Comparison of ENCODE assay signal across 9 mouse cellular contexts in the genomic region with DNA sequence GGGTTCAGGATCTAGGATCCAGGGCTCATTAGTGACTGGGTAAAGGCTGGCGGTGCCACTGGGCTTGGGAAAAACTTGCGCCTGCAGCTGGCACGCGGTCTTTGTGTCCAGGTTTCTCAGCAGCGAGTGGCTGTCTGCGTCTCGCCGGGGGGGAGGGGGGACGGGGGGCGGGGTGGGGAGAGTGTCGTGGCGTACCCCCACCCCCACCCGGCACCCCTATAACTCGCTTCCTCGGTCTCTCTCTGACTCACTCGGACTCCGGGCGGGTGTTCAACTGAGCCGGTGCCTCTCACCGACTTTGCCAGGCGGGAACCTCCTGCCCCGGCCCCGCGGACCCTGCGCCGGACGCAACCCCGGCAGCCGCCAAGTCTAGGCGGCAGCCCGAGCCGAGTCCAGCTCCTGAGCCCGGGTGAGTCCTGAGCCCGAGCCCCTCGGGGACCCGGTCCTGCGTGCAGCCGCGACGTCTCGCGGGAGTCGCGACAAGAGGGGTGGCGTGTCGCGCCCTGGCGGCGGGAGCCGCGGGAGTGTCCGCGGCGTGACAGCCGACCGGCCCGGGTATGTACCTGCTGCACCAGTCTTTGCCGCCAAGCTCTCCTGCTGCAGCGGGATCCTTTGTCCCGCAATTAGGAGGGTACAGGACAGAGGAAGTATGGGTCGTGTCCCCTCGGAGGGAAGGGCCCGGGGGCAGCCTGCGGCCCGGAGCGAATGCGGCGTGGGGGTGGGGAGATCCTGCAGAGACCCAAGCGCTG. TPM values are rescaled to one million over a fixed set of nuclear protein-coding genes. Genes with fewer than 3 reads are reported as not detected.
DNase-seq lines count a peak whose midpoint lies in the region; ATAC-seq and TF ChIP-seq lines count a peak whose summit lies in the region.
"Had no signal": no experiment of that assay in that cellular context is flagged by ENCODE, and none has a peak within 500 bp of the region (broad histone marks: within the 10 kb centered on the region; RNA-seq: fewer than 3 reads in every experiment).

No protein-coding gene starts in this region.

- DNase-seq in heart, adult 11 months, result no peak
- peak; percentile 62 for DNase-seq in MN1 (ENCODE audit: low spot score)
- no peak for DNase-seq in hindbrain, embryonic 14.5 days (ENCODE audit: low spot score)
- no peak for DNase-seq in left cerebral cortex, postnatal 25 days (ENCODE audit: low spot score in 2 of 2)
- DNase-seq in gastrocnemius, adult 8-10 months (ENCODE audit: low spot score in 2 of 2), result no peak

- peaks cover 83% of the 10 kb centered on the region for H3K27me3 ChIP-seq in heart, embryonic 15.5 days
- peaks cover 47% of the 10 kb centered on the region for H3K27me3 ChIP-seq in hindbrain, embryonic 14.5 days (ENCODE audit: control insufficient read depth, insufficient read depth, low read length)
- H3K27me3 ChIP-seq in midbrain, embryonic 13.5 days, result peaks cover 68% of the 10 kb centered on the region

- H3K4me3 ChIP-seq in heart, embryonic 15.5 days, result peak overlapping the region; percentile 54
- peak overlapping the region; percentile 43 for H3K4me3 ChIP-seq in cortical plate, adult 2 months (ENCODE audit: insufficient read depth, low read length)
- H3K4me3 ChIP-seq in hindbrain, embryonic 14.5 days (replicated peaks; ENCODE audit: low read length), result peak overlapping the region; percentile 54
- H3K4me3 ChIP-seq in midbrain, embryonic 13.5 days (replicated peaks), result peak overlapping the region; percentile 56

- TF ChIP-seq POLR2A in cortical plate, adult 2 months (IDR thresholded peaks at IDR 0.05; ENCODE audit: extremely low read depth, insufficient read depth, low read length), result no peak

- no peaks in the 10 kb centered on the region for H3K36me3 ChIP-seq in heart, embryonic 15.5 days
- no peaks in the 10 kb centered on the region for H3K36me3 ChIP-seq in hindbrain, embryonic 14.5 days (replicated peaks; ENCODE audit: control insufficient read depth, insufficient read depth)
- H3K36me3 ChIP-seq in midbrain, embryonic 13.5 days, result no peaks in the 10 kb centered on the region

- WGBS in heart, embryonic 15.5 days, result 1% methylated on average over 61 of the region's 69 CpGs
- under 1% methylated on average over 66 of the region's 69 CpGs for WGBS in hindbrain, embryonic 14.5 days
- under 1% methylated on average over 67 of the region's 69 CpGs for WGBS in midbrain, embryonic 13.5 days

- intact Hi-C loops in left cerebral cortex, postnatal 25 days (cut with DNase I), result no loop called here

- H3K9me3 ChIP-seq in heart, embryonic 15.5 days (replicated peaks), result no peaks in the 10 kb centered on the region
- H3K9me3 ChIP-seq in hindbrain, embryonic 14.5 days (ENCODE audit: control insufficient read depth, low read length), result no peaks in the 10 kb centered on the region
- no peaks in the 10 kb centered on the region for H3K9me3 ChIP-seq in midbrain, embryonic 13.5 days

- H3K4me1 ChIP-seq in heart, embryonic 15.5 days (replicated peaks), result peaks cover 18% of the 10 kb centered on the region
- no peaks in the 10 kb centered on the region for H3K4me1 ChIP-seq in cortical plate, adult 2 months (ENCODE audit: control insufficient read depth, insufficient read depth, low read length)
- H3K4me1 ChIP-seq in hindbrain, embryonic 14.5 days (replicated peaks; ENCODE audit: control insufficient read depth, insufficient read depth, low read length), result peaks cover 26% of the 10 kb centered on the region
- H3K4me1 ChIP-seq in midbrain, embryonic 13.5 days (replicated peaks), result peaks cover 52% of the 10 kb centered on the region

- no peak overlapping the region for H3K27ac ChIP-seq in heart, embryonic 15.5 days
- peak overlapping the region; percentile 45; the same call in 1 of the 2 replicates for H3K27ac ChIP-seq in cortical plate, adult 2 months (ENCODE audit: insufficient read depth, low read length)
- no peak overlapping the region; the same call in 1 of the 2 replicates for H3K27ac ChIP-seq in hindbrain, embryonic 14.5 days
- H3K27ac ChIP-seq in midbrain, embryonic 13.5 days, result peak overlapping the region; percentile 25; the same call in 1 of the 2 replicates

- ATAC-seq in heart, embryonic 15.5 days (replicated peaks; ENCODE audit: insufficient number of reproducible peaks, insufficient read depth, low FRiP score, low read depth), result peak; percentile 11; the same call in 1 of the 2 replicates
- peak; percentile 35 for ATAC-seq in hindbrain, embryonic 14.5 days (ENCODE audit: low FRiP score)
- ATAC-seq in midbrain, embryonic 13.5 days, result peak; percentile 59

- peak overlapping the region; percentile 93 for H3K4me2 ChIP-seq in heart, embryonic 15.5 days
- H3K4me2 ChIP-seq in hindbrain, embryonic 14.5 days (replicated peaks), result peak overlapping the region; percentile 97
- H3K4me2 ChIP-seq in midbrain, embryonic 13.5 days (replicated peaks), result peak overlapping the region; percentile 81

- TF ChIP-seq CTCF in cortical plate, adult 2 months (IDR thresholded peaks at IDR 0.05; ENCODE audit: extremely low read depth, insufficient read depth, low read length), result no peak

- 0 out of 2 replicates have a peak overlapping the region, but pooled peaks have one; percentile 28 for H3K9ac ChIP-seq in heart, embryonic 15.5 days
- H3K9ac ChIP-seq in hindbrain, embryonic 14.5 days, result peak overlapping the region; percentile 79
- peak overlapping the region; percentile 69 for H3K9ac ChIP-seq in midbrain, embryonic 13.5 days (replicated peaks)

RNA-seq across cellular contexts. Expression of a gene that starts 1.0 kb away (rescaled TPM):
- 0.10 TPM in 1 of 2 replicates, not detected in the other for polyA plus RNA-seq in heart, embryonic 15.5 days (2015; fragmentation: Nextera tagmentation; extraction: Ambion mirVana)
- 10.3 and 15.1 TPM in 2 replicates for polyA plus RNA-seq in cortical plate, adult 2 months (2012; rRNA removed)
- polyA plus RNA-seq in hindbrain, embryonic 14.5 days (2014; fragmentation: Nextera tagmentation; extraction: Ambion mirVana), result 14.9 and 16.2 TPM in 2 replicates
- polyA plus RNA-seq in midbrain, embryonic 13.5 days (2015; fragmentation: Nextera tagmentation; extraction: Ambion mirVana), result 10.4 and 11.9 TPM in 2 replicates
- 10 to 100 TPM; 10.4 to 22.6 TPM for total RNA-seq in left cerebral cortex, postnatal 25 days (2021)
- not detected for total RNA-seq in gastrocnemius, adult 8-10 months (2022)
- polyA plus RNA-seq: Patski had no signal

Comparison
In these comparisons a context has a peak if more than half of its experiments do, and no peak if none do; other contexts are left out.
1. H3K27ac ChIP-seq: peak in cortical plate, adult 2 months (single experiment) and midbrain, embryonic 13.5 days (single experiment); none in heart, embryonic 15.5 days (single experiment) and hindbrain, embryonic 14.5 days (single experiment).
2. H3K9ac ChIP-seq: peak in every context shown above with its lines; median percentile 79 in hindbrain, embryonic 14.5 days; 69 in midbrain, embryonic 13.5 days; 28 in heart, embryonic 15.5 days.
3. RNA of a gene that starts 1.0 kb away (polyA plus RNA-seq): 10.3 to 15.1 TPM in cortical plate, adult 2 months, 14.9 to 16.2 TPM in hindbrain, embryonic 14.5 days and 10.4 to 11.9 TPM in midbrain, embryonic 13.5 days; 0.10 TPM in heart, embryonic 15.5 days; every median in the first group is over 10 times any median in the second.
4. Peak in every context shown above with its lines, with median percentiles within 50 percentile points of each other: ATAC-seq, H3K4me2 ChIP-seq and H3K4me3 ChIP-seq.